Mouse (Mus musculus): Measurements from ENCODE around the gene Fgfr3. TPM values are rescaled to one million over a fixed set of nuclear protein-coding genes. Genes with fewer than 3 reads are reported as not detected.
A peak's percentile ranks its signal among the peaks of the same experiment; 100 is the strongest.

The Fgfr3 gene
- polyA plus RNA-seq, 1 experiment from 2014 or later, result 39.1 TPM

DNA sequence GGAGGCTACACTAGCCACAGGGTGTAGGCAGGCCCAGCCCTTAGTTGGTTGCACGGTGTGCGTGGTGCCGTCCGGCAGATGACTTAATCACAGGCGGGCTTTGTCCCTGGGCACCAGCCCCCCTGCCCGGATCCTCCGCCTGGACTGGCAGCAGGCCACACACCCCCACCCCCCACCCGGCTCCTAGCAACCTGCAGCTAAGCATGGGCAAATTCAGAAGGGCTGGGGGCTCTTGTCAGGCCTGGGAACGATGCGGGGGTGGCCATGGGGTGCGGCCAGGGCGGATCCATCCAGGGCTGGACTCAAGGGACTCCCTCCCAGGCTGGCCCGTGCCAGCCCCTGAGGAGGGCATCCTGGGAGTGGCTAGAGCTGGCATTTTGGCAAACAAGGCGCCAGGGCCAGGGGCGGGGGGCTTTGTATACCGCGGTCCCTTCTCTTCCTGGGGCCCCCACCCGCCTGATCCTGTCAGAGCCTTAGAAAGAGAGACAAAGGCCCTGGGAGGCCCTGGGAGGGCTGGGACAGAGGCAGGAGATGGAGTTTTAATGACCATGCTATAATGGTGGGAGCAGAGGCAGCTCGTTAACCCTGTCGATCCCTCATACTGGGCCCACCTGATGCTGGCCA lies 32.1 kb upstream of the Fgfr3 start:
- peaks cover 99% of the 10 kb centered on the region for H3K27me3 ChIP-seq (ENCODE audit: poor library complexity, severe bottlenecking)
- peak overlapping the region; percentile 36 for H3K4me3 ChIP-seq
- DNase-seq (ENCODE audit: extremely low spot score, low spot score), result peak; percentile 54

DNA sequence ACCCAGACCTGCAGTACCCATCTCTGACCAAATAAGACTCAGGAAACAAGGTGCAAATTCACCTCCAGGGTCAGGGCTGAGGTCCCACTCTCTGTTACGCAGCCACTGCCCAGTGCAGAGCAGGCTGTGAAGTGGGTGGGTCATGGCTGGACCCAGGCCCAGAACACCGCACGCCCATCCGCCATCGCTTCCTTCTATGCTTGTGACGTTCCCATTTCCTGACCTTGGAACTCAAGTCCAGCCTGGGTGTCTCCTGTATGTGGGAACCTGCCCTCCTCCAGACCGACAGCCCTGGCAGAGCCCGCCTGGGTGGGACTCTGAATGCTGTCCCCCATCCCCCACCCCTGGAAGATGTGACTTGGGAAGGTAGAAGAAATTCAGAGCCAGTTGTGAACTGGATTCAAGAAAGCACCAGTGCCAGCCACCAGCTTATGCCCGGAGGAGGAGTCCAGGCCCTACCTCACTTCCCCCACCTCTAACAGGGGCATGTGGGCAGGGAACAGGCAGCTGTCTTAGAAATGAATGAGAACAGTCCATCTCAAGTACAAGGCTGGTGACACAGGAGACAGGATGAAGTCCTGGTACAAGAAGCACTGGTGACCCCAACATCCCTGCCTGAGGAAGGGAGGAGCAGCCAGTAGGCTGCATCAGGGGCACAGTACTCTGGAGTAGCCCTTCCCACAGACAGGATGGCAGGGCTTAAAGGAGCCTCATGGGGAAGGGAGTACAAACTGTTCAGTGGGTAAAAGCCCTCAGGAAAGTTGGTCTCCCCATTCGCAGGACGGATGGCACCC lies 31.4 kb upstream of the Fgfr3 start:
- DNase-seq (ENCODE audit: extremely low spot score, low spot score), result peak; percentile 21
- H3K4me1 ChIP-seq, result peaks cover 68% of the 10 kb centered on the region
- peak overlapping the region; percentile 91 for H3K27ac ChIP-seq
- H3K4me3 ChIP-seq, result peak overlapping the region; percentile 36; the same call in 1 of the 2 replicates
- H3K36me3 ChIP-seq (replicated peaks), result no peaks in the 10 kb centered on the region
- 85% methylated on average over 11 of the region's 11 CpGs for WGBS
- H3K9me3 ChIP-seq, result no peaks in the 10 kb centered on the region
- peaks cover 100% of the 10 kb centered on the region for H3K27me3 ChIP-seq (ENCODE audit: poor library complexity, severe bottlenecking)

More for the DNA sequence above, 32.1 kb upstream of the Fgfr3 start:
- Histone ChIP-seq H3K4me1 (peaks cover 68% of the 10 kb centered on the region), H3K9me3 (no peaks in the 10 kb centered on the region), H3K36me3 (replicated peaks) (no peaks in the 10 kb centered on the region), H3K27ac (peak overlapping the region; percentile 91)
- 24% methylated on average over 20 of the region's 20 CpGs for WGBS

DNA sequence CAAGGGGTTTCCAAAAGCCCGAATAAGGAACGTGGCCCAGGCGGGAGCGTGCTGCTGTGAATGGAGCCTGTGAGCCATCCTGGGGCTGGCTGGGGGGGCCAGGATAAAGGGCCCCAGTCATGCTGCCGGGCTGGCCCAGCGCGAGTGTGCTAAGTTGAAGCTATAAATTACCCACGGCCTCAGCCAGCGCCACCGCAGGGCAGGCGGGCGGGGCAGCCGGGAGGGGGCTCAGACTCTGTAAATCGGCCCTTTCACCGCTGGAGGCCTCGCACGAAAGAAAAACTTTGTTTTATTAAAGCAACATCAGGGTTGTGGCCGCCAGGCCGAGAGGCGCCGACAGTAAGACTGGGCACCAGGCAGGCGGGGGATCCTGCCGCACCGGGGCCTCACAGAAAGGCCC lies 29.1 kb upstream of the Fgfr3 start:
- Histone ChIP-seq H3K4me3 (peak overlapping the region; percentile 31), H3K27ac (peak overlapping the region; percentile 86), H3K27me3 (ENCODE audit: poor library complexity, severe bottlenecking) (peaks cover 100% of the 10 kb centered on the region), H3K9me3 (no peaks in the 10 kb centered on the region), H3K4me1 (peaks cover 90% of the 10 kb centered on the region), H3K36me3 (replicated peaks) (no peaks in the 10 kb centered on the region)
- peak; percentile 56 for DNase-seq (ENCODE audit: extremely low spot score, low spot score)
- 3% methylated on average over 24 of the region's 24 CpGs for WGBS

DNA sequence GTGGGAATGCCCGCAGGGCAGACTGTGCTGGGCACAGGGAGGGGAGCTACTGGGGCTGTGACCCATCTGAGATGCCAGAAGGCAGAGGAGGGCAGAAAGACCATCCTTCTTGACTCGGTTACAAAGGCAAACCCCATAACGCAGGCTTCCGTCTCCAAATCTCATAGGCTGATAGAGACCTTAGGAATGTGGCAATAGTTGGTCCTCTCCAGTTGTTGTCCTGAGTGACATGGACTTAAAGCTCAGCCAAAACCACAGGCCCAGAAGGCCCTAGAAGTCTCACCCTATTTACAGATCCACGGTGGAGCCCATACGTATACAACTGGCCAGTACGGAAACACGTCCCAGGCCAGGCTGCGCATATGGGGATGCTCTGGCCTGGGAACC lies 27.0 kb upstream of the Fgfr3 start:
- Histone ChIP-seq H3K27ac (peak overlapping the region; percentile 92), H3K4me3 (peak overlapping the region; percentile 52), H3K36me3 (replicated peaks) (no peaks in the 10 kb centered on the region)

DNA sequence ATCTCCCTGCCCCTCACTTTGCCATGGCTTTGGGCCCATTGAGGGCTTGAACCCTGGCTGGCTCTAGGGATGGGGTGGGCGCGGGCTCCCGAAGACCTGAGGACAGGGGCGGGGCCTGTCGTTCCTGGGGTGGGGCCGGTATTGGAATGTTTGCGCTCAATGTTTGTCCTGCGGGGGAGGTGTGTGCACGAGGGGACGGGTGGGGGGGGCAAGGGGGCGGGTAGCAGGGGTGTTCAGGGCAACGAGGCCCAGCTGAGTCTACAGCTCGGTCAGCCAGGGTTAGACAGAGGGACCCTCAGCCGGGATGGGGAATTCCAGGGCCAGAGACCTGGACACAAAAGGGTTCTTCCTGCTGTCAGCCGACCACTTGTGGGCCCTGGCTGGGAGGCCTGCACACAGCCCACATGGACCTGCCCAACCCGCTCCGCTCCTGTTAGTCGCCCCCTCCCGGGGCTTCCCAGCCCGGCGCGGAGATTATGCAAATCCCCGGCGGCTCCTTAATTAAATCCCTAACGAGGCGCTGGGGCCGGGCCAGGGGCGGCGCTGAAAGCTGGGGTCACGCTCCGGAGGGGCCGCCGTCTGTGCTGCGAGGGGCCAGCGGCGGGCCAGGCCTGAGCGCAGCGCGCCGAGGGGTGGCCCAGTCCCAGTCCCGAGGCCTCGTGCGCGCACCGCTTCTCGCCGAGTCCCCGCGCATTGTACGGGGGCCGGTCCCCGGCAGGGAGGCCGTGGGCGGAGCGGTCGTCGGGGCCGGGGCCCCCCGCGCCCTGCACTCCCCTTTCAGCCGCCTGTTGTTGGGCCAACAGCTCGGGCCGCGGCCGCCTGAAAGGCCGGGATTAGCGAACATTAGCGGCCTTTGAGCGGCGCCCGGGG lies 26.4 kb upstream of the Fgfr3 start:
- Histone ChIP-seq H3K27me3 (ENCODE audit: poor library complexity, severe bottlenecking) (peaks cover 100% of the 10 kb centered on the region), H3K4me1 (peaks cover 95% of the 10 kb centered on the region), H3K9me3 (no peaks in the 10 kb centered on the region), H3K27ac (peak overlapping the region; percentile 92), H3K36me3 (replicated peaks) (no peaks in the 10 kb centered on the region), H3K4me3 (peak overlapping the region; percentile 52)
- under 1% methylated on average over 71 of the region's 71 CpGs for WGBS
- peak; percentile 86 for DNase-seq (ENCODE audit: extremely low spot score, low spot score)

More for the DNA sequence above, 27.0 kb upstream of the Fgfr3 start:
- DNase-seq (ENCODE audit: extremely low spot score, low spot score), result no peak
- no peaks in the 10 kb centered on the region for H3K9me3 ChIP-seq
- H3K4me1 ChIP-seq, result peaks cover 95% of the 10 kb centered on the region
- peaks cover 100% of the 10 kb centered on the region for H3K27me3 ChIP-seq (ENCODE audit: poor library complexity, severe bottlenecking)
- WGBS, result 35% methylated on average over 9 of the region's 9 CpGs

DNA sequence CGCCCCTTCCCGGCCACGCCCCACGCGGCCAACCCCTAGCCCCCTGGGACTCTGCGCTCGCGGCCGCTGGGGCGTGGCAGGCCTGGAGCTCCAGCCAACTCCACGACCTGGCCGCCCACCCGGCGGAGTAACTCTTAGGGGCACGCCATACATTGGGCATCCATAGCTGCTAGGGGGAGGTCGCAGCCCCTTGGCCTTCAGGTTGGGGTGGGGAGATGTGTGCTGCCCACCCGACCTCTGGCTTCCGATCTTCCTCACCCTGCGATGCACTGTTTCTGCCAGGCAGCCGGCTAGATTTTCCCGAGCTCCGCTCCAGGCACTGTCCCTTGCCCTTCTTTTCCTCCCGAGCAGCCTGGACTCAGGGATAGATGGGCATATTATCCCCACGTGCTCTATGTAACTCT lies 25.8 kb upstream of the Fgfr3 start:
- Histone ChIP-seq H3K36me3 (replicated peaks) (no peaks in the 10 kb centered on the region), H3K27me3 (ENCODE audit: poor library complexity, severe bottlenecking) (peaks cover 100% of the 10 kb centered on the region), H3K4me3 (peak overlapping the region; percentile 52), H3K27ac (peak overlapping the region; percentile 92), H3K9me3 (no peaks in the 10 kb centered on the region), H3K4me1 (peaks cover 95% of the 10 kb centered on the region)
- WGBS, result 1% methylated on average over 24 of the region's 24 CpGs
- DNase-seq (ENCODE audit: extremely low spot score, low spot score), result no peak

DNA sequence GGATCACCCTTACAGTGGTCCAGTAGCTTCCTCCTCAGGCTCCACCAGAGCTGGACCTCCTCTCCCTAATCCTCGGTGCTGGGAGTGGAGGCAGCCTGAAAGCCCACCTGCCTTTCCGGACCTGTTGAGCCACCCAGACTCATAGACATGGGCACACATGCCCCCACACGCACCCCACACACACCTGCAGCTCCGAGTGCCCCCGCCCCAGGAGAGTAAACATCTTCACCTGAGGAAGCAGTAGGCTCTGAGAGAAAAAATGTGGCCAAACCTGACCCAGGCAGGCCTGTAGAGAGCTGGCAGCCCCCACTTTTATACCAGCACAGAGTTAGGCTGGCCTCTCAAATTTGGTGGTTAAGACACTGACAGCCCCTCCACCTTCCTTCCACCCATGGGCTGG lies 25.0 kb upstream of the Fgfr3 start:
- peak overlapping the region; percentile 52 for H3K4me3 ChIP-seq
- WGBS, result 40% methylated on average over 5 of the region's 5 CpGs
- H3K36me3 ChIP-seq (replicated peaks), result no peaks in the 10 kb centered on the region
- no peak for DNase-seq (ENCODE audit: extremely low spot score, low spot score)
- H3K9me3 ChIP-seq, result no peaks in the 10 kb centered on the region
- peaks cover 100% of the 10 kb centered on the region for H3K27me3 ChIP-seq (ENCODE audit: poor library complexity, severe bottlenecking)
- peak overlapping the region; percentile 92 for H3K27ac ChIP-seq
- peaks cover 98% of the 10 kb centered on the region for H3K4me1 ChIP-seq

DNA sequence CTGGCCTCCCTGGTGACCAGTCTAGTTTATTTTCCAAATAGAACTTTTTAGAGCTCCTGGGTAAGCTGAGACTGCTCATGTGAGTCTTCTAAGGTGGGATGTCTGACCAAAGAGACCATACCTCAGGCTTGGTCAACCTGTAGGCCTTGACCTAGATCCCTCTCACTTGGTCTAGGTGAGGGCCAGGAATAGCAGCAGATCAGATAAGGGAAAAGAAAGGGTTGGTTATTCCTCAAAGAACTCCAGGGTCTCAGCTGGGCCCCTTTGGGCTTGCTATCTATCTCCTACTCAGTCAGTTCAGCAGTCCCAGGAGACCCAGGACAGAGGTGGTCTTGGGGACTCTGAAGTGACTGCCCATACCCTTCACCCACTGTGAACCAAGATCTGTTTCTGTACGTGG lies 23.9 kb upstream of the Fgfr3 start:
- Histone ChIP-seq H3K36me3 (replicated peaks) (no peaks in the 10 kb centered on the region), H3K9me3 (no peaks in the 10 kb centered on the region), H3K27me3 (ENCODE audit: poor library complexity, severe bottlenecking) (peaks cover 100% of the 10 kb centered on the region), H3K4me3 (peak overlapping the region; percentile 24; the same call in 1 of the 2 replicates), H3K27ac (peak overlapping the region; percentile 92), H3K4me1 (peaks cover 99% of the 10 kb centered on the region)
- 41% methylated on average over 1 of the region's 1 CpGs for WGBS
- DNase-seq (ENCODE audit: extremely low spot score, low spot score), result no peak

DNA sequence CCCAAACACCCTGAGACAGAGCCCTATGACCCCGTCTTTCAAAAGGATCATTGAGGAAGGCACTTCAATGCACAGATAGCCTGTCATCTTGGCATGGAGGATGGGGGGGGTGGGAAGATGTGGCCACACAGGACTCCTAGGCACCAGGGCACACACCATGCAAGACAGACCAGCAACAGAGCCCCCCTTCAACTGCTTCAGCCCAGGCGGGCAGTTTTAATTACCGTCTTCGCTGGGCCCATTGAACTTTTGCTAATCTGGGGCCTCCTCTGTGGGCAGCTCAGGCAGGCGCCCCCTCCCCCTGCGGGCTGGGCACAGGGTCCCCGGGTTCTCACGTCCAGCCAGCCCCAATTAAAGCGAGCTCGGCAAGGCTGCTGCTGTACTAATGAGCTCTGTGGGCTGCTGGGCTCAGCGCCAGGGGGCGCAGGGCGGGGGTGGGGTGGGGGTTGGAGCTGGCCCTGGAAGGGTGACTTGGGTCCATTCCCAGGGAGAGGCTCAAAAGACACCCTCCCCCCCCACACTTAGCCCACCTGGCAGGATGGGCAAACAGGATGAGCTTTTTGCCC lies 23.4 kb upstream of the Fgfr3 start:
- DNase-seq (ENCODE audit: extremely low spot score, low spot score), result peak; percentile 62
- Histone ChIP-seq H3K4me3 (peak overlapping the region; percentile 24; the same call in 1 of the 2 replicates), H3K36me3 (replicated peaks) (no peaks in the 10 kb centered on the region), H3K27ac (peak overlapping the region; percentile 92), H3K9me3 (no peaks in the 10 kb centered on the region), H3K27me3 (ENCODE audit: poor library complexity, severe bottlenecking) (peaks cover 100% of the 10 kb centered on the region), H3K4me1 (peaks cover 99% of the 10 kb centered on the region)
- 7% methylated on average over 13 of the region's 13 CpGs for WGBS

DNA sequence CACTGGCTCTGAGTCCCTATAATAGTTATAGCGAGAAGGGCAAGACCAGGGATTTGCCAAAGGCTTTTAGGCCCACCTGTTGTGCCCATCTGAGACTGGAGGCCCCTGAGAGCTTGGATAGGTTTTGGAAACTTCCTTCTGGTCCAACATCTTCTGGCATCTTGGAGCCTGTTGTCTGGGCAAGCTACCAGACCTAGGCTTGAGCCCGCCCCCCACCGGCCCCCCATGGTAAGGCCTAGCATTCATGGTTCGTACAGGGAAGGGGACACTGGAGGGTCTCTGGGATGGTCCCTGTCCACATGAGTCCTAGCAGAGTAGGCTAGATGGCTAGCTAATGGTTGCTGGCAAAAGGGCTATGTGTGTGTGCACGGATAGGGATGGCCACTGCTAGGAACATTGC lies 22.8 kb upstream of the Fgfr3 start:
- Histone ChIP-seq H3K27ac (peak overlapping the region; percentile 92), H3K4me1 (peaks cover 100% of the 10 kb centered on the region), H3K27me3 (ENCODE audit: poor library complexity, severe bottlenecking) (peaks cover 100% of the 10 kb centered on the region), H3K4me3 (no peak overlapping the region), H3K36me3 (replicated peaks) (no peaks in the 10 kb centered on the region), H3K9me3 (no peaks in the 10 kb centered on the region)
- WGBS, result 76% methylated on average over 5 of the region's 5 CpGs
- no peak for DNase-seq (ENCODE audit: extremely low spot score, low spot score)

DNA sequence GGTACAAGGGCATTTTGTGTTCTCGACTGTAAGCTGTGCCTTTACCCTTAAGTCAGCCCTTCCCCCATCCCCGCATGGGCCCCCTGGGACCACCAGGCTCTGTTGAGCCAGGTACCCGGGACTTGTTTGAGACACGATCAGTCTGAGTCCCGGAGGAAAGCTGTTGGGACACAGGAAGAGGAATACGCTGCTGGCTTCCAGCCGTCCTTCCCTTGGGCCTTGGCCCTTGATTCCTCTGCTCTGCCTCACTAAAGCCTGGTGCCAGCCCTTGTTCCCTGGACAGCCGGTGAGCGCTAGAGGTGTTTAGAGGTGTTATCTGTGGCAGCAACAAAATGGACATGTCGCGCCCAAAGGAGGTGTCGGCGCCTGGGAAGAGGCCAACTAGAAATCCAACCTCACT lies 21.5 kb upstream of the Fgfr3 start:
- Histone ChIP-seq H3K4me3 (no peak overlapping the region), H3K27ac (peak overlapping the region; percentile 92)

DNA sequence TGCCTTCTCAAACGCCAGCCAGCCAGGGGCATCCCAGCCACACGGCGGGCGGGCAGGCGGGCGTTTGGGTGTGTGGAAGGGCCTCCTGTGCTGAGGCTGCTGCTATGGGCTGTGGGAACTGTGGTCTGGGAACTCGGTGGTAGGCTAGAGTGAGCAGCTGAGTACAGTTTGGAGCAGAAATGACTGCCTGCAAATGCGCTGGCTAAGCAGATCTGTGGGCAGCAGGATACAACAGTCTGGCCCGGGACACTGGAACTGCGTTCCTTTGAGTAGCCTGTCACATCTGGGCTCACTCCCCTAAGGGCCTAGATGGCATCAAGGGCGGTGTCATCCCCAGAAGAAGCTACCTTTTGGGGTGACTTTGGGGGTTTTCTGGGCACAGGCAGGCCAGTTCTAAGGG lies 19.6 kb upstream of the Fgfr3 start:
- Histone ChIP-seq H3K4me1 (peaks cover 100% of the 10 kb centered on the region), H3K27ac (peak overlapping the region; percentile 27; the same call in 1 of the 2 replicates)
- WGBS, result 88% methylated on average over 11 of the region's 11 CpGs

More for the DNA sequence above, 21.5 kb upstream of the Fgfr3 start:
- Histone ChIP-seq H3K4me1 (peaks cover 100% of the 10 kb centered on the region), H3K9me3 (no peaks in the 10 kb centered on the region), H3K27me3 (ENCODE audit: poor library complexity, severe bottlenecking) (peaks cover 99% of the 10 kb centered on the region), H3K36me3 (replicated peaks) (no peaks in the 10 kb centered on the region)
- WGBS, result 54% methylated on average over 13 of the region's 13 CpGs
- no peak for DNase-seq (ENCODE audit: extremely low spot score, low spot score)

More for the DNA sequence above, 19.6 kb upstream of the Fgfr3 start:
- no peaks in the 10 kb centered on the region for H3K36me3 ChIP-seq (replicated peaks)
- peaks cover 99% of the 10 kb centered on the region for H3K27me3 ChIP-seq (ENCODE audit: poor library complexity, severe bottlenecking)
- H3K9me3 ChIP-seq, result no peaks in the 10 kb centered on the region
- DNase-seq (ENCODE audit: extremely low spot score, low spot score), result no peak
- no peak overlapping the region for H3K4me3 ChIP-seq
